Mouse (Mus musculus): ENCODE data around the gene Slc1a5.
A peak's percentile ranks its signal among the peaks of the same experiment; 100 is the strongest.

The Slc1a5 gene

GRCm38 (mm10) chr7:16810399-16810919, 29.3 kb downstream of the Slc1a5 start:
- H3K27me3 ChIP-seq (ENCODE audit: insufficient read depth, low read length) = peaks cover 28% of the 10 kb centered on the region
- peaks cover 27% of the 10 kb centered on the region for H3K36me3 ChIP-seq (ENCODE audit: insufficient read depth, low read length)
- peak overlapping the region; percentile 86 for H3K4me3 ChIP-seq (replicated peaks; ENCODE audit: low read length)
- TF ChIP-seq NANOG (IDR thresholded peaks at IDR 0.05; ENCODE audit: borderline replicate concordance, low read length) (no peak), POU5F1 (IDR thresholded peaks at IDR 0.05; ENCODE audit: borderline replicate concordance, low read length) (no peak), CTCF (conservative IDR thresholded peaks at IDR 0.05; ENCODE audit: low read length) (no peak)
- peaks cover 33% of the 10 kb centered on the region for H3K4me1 ChIP-seq (replicated peaks; ENCODE audit: low read depth, low read length)
- H3K9me3 ChIP-seq (ENCODE audit: low read length) = no peaks in the 10 kb centered on the region

GRCm38 (mm10) chr7:16810920-16811648, 29.9 kb downstream of the Slc1a5 start:
- Histone ChIP-seq H3K4me3 (replicated peaks; ENCODE audit: low read length) (peak overlapping the region; percentile 86), H3K27me3 (ENCODE audit: insufficient read depth, low read length) (peaks cover 28% of the 10 kb centered on the region), H3K36me3 (ENCODE audit: insufficient read depth, low read length) (peaks cover 27% of the 10 kb centered on the region), H3K9me3 (ENCODE audit: low read length) (no peaks in the 10 kb centered on the region), H3K4me1 (replicated peaks; ENCODE audit: low read depth, low read length) (peaks cover 37% of the 10 kb centered on the region)
- TF ChIP-seq NANOG (IDR thresholded peaks at IDR 0.05; ENCODE audit: borderline replicate concordance, low read length) = no peak
- TF ChIP-seq POU5F1 (IDR thresholded peaks at IDR 0.05; ENCODE audit: borderline replicate concordance, low read length) = no peak

GRCm38 (mm10) chr7:16811649-16812070, 30.5 kb downstream of the Slc1a5 start:
- Histone ChIP-seq H3K27me3 (ENCODE audit: insufficient read depth, low read length) (peaks cover 28% of the 10 kb centered on the region), H3K9me3 (ENCODE audit: low read length) (no peaks in the 10 kb centered on the region), H3K4me1 (replicated peaks; ENCODE audit: low read depth, low read length) (peaks cover 37% of the 10 kb centered on the region), H3K4me3 (replicated peaks; ENCODE audit: low read length) (peak overlapping the region; percentile 86), H3K36me3 (ENCODE audit: insufficient read depth, low read length) (peaks cover 27% of the 10 kb centered on the region)
- TF ChIP-seq POU5F1 (IDR thresholded peaks at IDR 0.05; ENCODE audit: borderline replicate concordance, low read length) (no peak), CTCF (conservative IDR thresholded peaks at IDR 0.05; ENCODE audit: low read length) (no peak), NANOG (IDR thresholded peaks at IDR 0.05; ENCODE audit: borderline replicate concordance, low read length) (no peak)

DNA sequence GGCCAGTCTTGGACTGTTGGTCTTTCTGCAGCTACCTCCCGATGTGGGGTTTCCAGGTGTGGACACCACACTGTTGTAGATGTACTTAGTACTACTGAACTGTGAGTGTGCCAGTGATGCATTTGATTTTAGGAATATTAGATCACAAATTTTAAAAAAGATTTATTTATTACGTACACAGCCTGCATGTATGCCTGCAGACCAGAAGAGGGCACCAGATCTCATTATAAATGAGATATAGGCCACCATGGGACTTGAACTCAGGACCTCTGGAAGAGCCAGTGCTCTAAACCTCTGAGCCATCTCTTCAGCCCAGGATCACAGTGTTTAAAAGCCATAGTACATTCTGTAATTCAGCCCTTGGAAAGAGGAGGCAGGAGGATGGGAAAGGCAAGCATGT, 31.4 kb downstream of the Slc1a5 start:
- Histone ChIP-seq H3K9me3 (ENCODE audit: low read length) (no peaks in the 10 kb centered on the region), H3K36me3 (ENCODE audit: insufficient read depth, low read length) (peaks cover 27% of the 10 kb centered on the region), H3K4me3 (replicated peaks; ENCODE audit: low read length) (no peak overlapping the region), H3K27me3 (ENCODE audit: insufficient read depth, low read length) (peaks cover 28% of the 10 kb centered on the region), H3K4me1 (replicated peaks; ENCODE audit: low read depth, low read length) (peaks cover 44% of the 10 kb centered on the region)
- peak; percentile 33; the same call in 1 of the 2 replicates for TF ChIP-seq CTCF (conservative IDR thresholded peaks at IDR 0.05; ENCODE audit: low read length)
- TF ChIP-seq POU5F1 (IDR thresholded peaks at IDR 0.05; ENCODE audit: borderline replicate concordance, low read length) = no peak

DNA sequence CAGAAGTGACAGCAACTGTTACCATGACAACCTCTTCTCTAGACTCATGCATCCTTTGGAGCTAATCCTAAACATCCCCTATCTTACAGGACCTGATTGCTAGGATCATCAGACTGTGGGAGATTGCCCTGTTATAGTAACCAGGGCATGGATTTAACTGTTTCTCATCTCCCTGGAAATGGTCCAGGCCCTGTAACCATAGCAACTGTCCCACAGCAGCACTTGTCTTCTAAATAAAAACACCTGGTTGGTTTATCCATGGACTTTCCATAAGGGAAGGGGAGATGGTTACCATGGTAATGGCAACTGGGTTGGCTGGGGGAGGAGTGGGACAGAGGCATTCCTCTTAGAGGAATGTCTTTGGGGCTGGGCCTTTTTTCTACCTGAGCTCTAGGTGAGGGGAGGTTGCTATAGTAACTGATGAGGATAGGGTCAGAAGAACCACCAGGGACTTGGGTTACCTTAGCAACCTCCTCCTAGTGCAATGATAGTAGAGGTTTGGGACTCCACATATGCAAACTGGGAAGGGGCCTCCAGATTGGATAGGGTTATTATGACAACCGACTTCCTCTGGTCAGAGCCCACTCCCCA, 34.3 kb downstream of the Slc1a5 start, which contains the start of gene Strn4:
Strn4 (plus strand) TSS at position 539 of the 591 bp plus-strand sequence.
- Histone ChIP-seq H3K4me1 (replicated peaks; ENCODE audit: low read depth, low read length) (peaks cover 49% of the 10 kb centered on the region), H3K36me3 (ENCODE audit: insufficient read depth, low read length) (peaks cover 44% of the 10 kb centered on the region), H3K27me3 (ENCODE audit: insufficient read depth, low read length) (peaks cover 26% of the 10 kb centered on the region), H3K9me3 (ENCODE audit: low read length) (no peaks in the 10 kb centered on the region), H3K4me3 (replicated peaks; ENCODE audit: low read length) (peak within 1 kb of the TSS; percentile 97)
- TF ChIP-seq POU5F1 (IDR thresholded peaks at IDR 0.05; ENCODE audit: borderline replicate concordance, low read length) = no peak
- no peak for TF ChIP-seq CTCF (conservative IDR thresholded peaks at IDR 0.05; ENCODE audit: low read length)
- TF ChIP-seq NANOG (IDR thresholded peaks at IDR 0.05; ENCODE audit: borderline replicate concordance, low read length) = no peak

GRCm38 (mm10) chr7:16816078-16816474, 34.9 kb downstream of the Slc1a5 start:
- TF ChIP-seq POU5F1 (IDR thresholded peaks at IDR 0.05; ENCODE audit: borderline replicate concordance, low read length) = no peak
- TF ChIP-seq NANOG (IDR thresholded peaks at IDR 0.05; ENCODE audit: borderline replicate concordance, low read length) = no peak
- TF ChIP-seq CTCF (conservative IDR thresholded peaks at IDR 0.05; ENCODE audit: low read length) = no peak
- Histone ChIP-seq H3K9me3 (ENCODE audit: low read length) (no peaks in the 10 kb centered on the region), H3K36me3 (ENCODE audit: insufficient read depth, low read length) (peaks cover 46% of the 10 kb centered on the region), H3K4me3 (replicated peaks; ENCODE audit: low read length) (peak overlapping the region; percentile 97), H3K27me3 (ENCODE audit: insufficient read depth, low read length) (peaks cover 19% of the 10 kb centered on the region), H3K4me1 (replicated peaks; ENCODE audit: low read depth, low read length) (peaks cover 51% of the 10 kb centered on the region)

DNA sequence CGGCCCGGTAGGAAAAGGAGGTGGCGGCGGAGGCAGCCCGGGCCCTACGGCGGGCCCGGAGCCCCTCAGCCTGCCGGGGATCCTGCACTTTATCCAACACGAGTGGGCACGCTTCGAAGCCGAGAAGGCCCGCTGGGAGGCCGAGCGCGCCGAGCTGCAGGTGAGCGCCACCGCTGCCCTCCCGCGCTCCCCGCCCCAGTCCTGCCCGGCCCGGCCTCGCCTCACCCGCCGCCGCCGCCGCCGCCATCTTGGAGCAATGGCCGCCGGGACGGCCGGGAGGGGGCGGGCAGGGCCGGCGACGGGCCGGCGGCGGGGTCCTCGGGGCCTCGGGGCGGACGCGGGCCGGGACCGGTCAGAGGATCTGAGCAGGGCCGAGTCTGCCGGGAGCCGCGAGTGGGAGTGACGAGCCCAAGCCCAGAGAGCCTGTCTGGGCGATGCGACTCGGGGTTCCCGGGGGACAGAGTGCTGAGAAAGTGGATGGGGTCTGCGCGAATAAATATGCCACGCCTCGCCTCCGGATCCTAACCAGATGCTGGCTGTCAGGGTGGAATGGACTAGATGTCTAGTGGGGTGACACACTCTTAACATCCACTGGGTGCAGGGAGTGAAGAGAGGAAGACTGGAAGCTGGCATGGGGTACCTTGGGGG, 35.5 kb downstream of the Slc1a5 start, which contains the start of gene Fkrp:
Fkrp (minus strand) TSS at position 258 of the 648 bp plus-strand sequence.
- H3K9me3 ChIP-seq (ENCODE audit: low read length) = no peaks in the 10 kb centered on the region
- H3K4me3 ChIP-seq (replicated peaks; ENCODE audit: low read length) = peak within 1 kb of the TSS; percentile 97
- TF ChIP-seq POU5F1 (IDR thresholded peaks at IDR 0.05; ENCODE audit: borderline replicate concordance, low read length) (no peak), NANOG (IDR thresholded peaks at IDR 0.05; ENCODE audit: borderline replicate concordance, low read length) (no peak), CTCF (conservative IDR thresholded peaks at IDR 0.05; ENCODE audit: low read length) (no peak)
- peaks cover 53% of the 10 kb centered on the region for H3K4me1 ChIP-seq (replicated peaks; ENCODE audit: low read depth, low read length)
- H3K27me3 ChIP-seq (ENCODE audit: insufficient read depth, low read length) = peaks cover 14% of the 10 kb centered on the region
- peaks cover 51% of the 10 kb centered on the region for H3K36me3 ChIP-seq (ENCODE audit: insufficient read depth, low read length)

DNA sequence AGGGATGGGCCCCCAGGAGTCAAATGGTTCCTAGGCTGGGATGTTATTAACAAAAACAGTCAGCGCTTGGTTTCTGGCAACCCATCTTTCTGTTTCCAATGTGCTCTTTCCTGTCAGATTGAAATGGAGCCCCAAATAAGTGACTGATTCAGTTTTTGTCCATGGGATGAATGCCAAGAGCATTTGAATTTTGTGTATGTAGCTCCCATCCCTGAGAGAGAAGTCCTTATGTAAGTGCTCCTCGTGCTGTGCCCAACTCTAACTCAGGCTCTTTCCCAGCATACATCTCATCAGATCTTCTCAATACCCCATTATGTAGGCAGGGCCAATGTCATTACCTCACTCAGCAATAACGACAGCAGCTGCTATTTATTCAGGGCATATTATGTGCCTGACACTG, 36.6 kb downstream of the Slc1a5 start:
- peak overlapping the region; percentile 97 for H3K4me3 ChIP-seq (replicated peaks; ENCODE audit: low read length)
- peaks cover 62% of the 10 kb centered on the region for H3K36me3 ChIP-seq (ENCODE audit: insufficient read depth, low read length)
- H3K9me3 ChIP-seq (ENCODE audit: low read length) = no peaks in the 10 kb centered on the region
- H3K4me1 ChIP-seq (replicated peaks; ENCODE audit: low read depth, low read length) = peaks cover 49% of the 10 kb centered on the region
- no peak for TF ChIP-seq NANOG (IDR thresholded peaks at IDR 0.05; ENCODE audit: borderline replicate concordance, low read length)
- TF ChIP-seq CTCF (conservative IDR thresholded peaks at IDR 0.05; ENCODE audit: low read length) = no peak
- TF ChIP-seq POU5F1 (IDR thresholded peaks at IDR 0.05; ENCODE audit: borderline replicate concordance, low read length) = no peak
- peaks cover 4% of the 10 kb centered on the region; the same call in 1 of the 2 replicates for H3K27me3 ChIP-seq (ENCODE audit: insufficient read depth, low read length)
